Mouse (Mus musculus): ENCODE results near the gene Pald1.

DNA sequence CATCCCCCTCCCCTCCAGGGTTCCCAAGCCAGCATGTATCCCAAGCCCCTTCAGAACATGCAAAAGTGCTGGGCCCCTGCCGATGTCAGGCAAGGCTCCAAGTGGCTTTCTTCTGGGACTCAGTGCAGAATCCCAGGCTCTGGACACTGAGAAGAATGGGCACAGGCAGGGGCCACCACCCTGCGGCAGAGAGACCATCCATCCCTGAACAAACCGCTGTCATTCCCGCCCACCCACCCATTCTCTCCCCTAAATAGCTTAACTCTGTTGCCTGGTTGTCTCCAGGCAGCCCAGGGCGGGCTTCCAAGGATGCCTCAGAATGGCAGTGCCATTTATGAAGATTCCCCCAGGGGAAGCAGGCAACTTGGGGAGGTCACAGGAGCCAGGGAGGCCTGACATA lies 5.7 kb upstream of the Pald1 start:
- no peak for TF ChIP-seq EP300 (IDR thresholded peaks at IDR 0.05; ENCODE audit: insufficient read depth, low read depth, low read length)
- no peak for TF ChIP-seq CTCF (IDR thresholded peaks at IDR 0.05; ENCODE audit: low read depth, low read length)
- no peak for TF ChIP-seq POLR2A (IDR thresholded peaks at IDR 0.05; ENCODE audit: insufficient read depth, low read length)

Data from ES-Bruce4 (cell line).